Mouse (Mus musculus): ENCODE data around the gene Gnb3. TPM values are rescaled to one million over a fixed set of nuclear protein-coding genes. Genes with fewer than 3 reads are reported as not detected.
A peak's percentile ranks its signal among the peaks of the same experiment; 100 is the strongest.

Gene Gnb3
- polyA plus RNA-seq (2017; shearing (Covaris generic)): under 1 TPM in 2 of 3 experiments, not detected in 1; 0.44 to 0.48 TPM

- no peak for ATAC-seq
Measured at GRCm38 (mm10) chr6:124840241-124841167, at the start of gene Gnb3. Gnb3 (minus strand) TSS chr6:124840275.

GRCm38 (mm10) chr6:124888555-124889125, 48.6 kb upstream of the Gnb3 start:
- ATAC-seq: no peak

DNA sequence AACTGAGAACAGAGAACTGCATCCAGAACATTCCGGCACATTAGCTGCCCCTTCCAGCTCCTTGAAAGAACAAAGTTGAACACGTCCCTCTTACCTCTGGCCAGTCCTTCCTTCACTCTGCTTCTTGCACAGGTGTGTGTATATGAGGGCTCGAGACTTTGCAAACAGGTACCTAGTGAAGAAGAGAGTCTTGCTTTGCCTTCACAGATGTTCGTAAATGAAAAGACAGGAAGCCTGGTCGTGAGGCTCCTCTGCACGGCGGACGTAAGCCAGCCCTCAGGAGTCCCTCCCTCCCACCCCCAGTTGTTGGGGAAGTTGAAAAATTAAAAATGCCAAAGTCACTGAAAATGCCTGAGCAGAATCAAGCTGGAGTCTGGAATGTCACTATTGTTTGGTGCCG, 47.9 kb upstream of the Gnb3 start, which contains the start of gene Cd4:
Gene Cd4 (minus strand): TSS at position 236 of the 400 bp plus-strand sequence.
- peak; percentile 26 for ATAC-seq

- ATAC-seq: peak; percentile 10
Measured at GRCm38 (mm10) chr6:124885956-124886381, 45.9 kb upstream of the Gnb3 start.

GRCm38 (mm10) chr6:124884714-124885500, 44.8 kb upstream of the Gnb3 start:
- ATAC-seq: peak; percentile 94

DNA sequence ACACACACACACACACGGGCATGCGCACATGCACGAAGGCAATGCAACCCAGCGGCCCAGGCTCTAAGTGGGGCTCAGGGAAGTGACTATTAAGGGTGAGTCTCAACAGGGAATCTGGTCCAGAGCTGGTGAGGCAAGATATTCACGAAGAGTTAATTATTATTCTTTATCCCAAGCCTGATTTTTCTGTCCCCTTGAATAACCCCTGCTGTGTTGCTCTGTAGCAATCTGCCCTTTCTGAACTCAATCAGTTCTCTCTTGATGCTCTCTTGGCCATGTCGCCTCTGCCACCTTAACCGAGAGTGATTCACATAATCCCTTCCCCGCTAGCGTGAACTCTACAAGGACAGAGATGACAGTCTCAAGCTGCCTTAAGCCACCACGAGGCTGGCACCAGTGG, 43.3 kb upstream of the Gnb3 start:
- ATAC-seq: no peak

DNA sequence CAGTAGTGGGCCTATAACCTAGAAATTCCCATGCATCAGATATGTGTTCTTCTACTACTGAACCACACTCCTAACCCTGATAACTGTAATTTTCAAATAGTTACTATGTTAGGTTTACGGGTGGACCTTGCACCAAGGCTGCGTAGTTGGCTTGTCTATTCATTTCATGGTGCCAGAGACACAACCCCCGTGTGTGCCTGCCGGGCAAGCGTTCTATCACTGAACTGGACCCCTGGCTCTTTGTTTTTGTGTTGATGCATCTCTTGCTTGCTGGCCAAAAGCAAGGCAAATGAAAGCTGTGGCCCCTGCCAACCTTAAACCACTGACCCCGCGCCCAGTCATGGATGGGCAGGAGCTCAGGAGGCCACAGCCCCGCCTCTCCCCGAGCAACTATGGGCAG, 41.7 kb upstream of the Gnb3 start:
- ATAC-seq: no peak

DNA sequence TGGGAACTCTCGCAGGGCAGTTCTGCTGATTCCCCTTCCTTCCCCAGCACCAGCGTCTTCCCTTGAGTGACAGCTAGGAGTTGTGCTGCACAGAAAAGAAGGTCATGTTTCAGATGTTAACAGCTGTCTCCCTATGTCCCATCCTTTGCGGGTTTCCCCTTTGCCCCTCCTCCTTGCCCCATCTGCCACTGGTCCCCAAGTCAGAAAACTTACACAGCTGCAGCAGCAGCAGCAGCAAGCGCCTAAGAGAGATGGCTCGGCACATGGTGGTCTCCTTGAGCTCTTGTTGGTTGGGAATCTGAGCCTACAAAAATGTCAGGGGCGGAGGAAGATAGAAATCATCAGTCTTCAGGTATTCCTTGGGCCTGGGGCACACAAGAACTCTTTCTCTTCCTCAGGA, 39.3 kb upstream of the Gnb3 start:
- ATAC-seq: no peak

GRCm38 (mm10) chr6:124874348-124874747, 34.3 kb upstream of the Gnb3 start:
- no peak for ATAC-seq

DNA sequence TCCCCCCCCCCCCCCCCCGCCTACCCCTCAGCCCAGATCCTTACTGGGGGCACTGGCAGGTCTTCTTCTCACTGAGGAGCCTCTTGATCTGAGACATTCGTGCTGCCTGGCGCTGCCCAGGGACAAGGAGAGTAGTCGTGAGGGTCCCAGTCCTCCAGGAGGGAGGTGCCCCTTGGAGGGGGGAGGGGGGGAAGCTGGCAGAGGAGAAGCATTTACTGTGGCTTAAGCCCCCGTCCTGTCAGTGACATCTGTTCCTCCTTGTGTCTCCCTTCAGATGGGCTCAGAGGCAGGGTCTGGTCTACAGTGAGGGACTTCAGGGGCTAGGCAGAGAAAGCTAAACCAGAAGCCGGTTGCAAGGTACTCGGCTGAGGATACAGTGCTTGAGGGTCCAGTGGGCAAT, 26.5 kb upstream of the Gnb3 start:
- no peak for ATAC-seq

DNA sequence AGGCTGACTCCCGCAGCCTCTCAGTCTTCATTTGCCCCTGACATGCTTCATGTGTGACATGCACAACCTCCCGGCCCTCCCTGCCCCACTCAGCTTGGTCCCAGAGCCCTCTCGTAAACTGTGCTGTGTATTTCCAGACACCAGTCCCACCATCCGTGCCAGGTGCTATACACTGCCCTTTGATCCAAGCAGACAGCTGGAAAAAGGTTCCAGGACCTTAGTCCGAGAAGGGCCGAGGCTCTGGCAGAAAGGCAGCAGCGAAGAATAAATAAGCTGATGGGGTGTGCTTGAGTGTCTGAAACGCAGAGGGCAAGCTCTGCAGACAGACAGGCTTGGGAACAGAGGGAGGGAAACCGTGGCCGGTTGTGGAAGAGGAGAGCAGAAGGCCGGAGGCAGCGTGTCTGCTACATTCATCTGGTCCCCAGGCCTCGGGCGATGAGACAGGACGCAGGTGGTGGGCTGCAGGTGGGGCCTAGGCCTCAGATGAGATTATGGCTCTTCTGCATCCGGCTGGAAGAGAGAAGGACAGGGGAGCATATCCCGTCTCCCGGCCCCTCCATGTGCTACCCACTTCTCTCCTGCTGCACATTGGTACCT, 25.8 kb upstream of the Gnb3 start:
- ATAC-seq: no peak

- ATAC-seq: peak; percentile 60
Measured at GRCm38 (mm10) chr6:124863658-124864298, 23.7 kb upstream of the Gnb3 start, which contains the start of gene Gpr162. Gpr162 (minus strand) TSS chr6:124863983.

GRCm38 (mm10) chr6:124863125-124863657, 23.1 kb upstream of the Gnb3 start:
- no peak for ATAC-seq

DNA sequence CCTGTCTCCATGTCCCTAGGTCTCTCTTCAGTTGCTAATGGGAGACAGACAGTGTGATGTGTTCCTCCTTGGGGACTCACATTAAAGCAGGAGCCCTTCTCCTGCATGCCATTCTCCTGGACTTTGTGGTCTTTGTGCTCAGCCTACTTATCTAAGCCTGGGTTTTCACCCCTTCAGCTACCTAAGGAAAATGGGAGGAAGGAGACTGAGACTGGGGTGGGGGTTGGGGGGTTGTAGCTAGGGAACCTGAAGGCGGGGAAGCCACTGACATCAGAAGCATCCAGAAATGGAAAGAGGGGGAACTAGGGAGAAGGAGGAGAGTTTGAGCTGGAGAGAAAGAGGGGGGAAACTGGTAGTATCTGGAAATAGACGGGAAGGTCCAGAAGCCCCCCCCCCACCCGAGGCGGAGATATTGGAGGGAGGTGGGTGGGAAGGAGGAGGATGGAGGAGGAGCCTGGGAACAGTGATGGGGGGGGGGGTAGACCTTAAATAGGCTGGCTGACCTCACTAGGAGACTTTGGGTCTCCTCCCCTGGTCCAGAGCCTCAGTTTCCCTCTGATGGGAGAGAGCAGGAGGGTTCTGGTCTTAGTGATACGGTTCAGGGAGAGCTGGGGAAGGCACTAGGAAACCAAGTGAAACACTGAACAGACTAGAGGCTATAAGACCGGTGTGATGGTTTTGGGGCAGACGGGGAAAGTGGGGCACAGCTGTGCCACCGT, 22.5 kb upstream of the Gnb3 start:
- ATAC-seq: no peak

DNA sequence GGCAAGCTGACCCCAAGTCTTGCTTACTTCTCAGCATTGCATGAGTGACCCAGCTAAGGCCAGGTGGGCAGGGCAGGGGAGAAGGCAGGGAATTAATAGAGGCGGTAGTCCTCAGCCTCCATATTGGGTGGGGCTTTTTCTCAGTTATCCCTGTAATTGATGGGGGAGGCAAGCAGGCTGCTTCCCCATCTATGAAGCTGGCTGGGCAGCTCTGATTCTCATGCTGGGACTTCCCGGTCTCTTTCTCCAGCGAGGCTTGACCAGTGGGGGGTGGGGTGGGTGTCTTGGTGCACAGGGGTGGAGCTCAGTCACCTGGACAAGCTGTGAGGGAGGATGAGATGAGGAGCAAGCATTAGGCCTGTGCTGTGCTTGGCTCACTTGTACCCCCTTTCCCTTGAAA, 21.7 kb upstream of the Gnb3 start:
- no peak for ATAC-seq

- no peak for ATAC-seq
Measured at GRCm38 (mm10) chr6:124861266-124861665, 21.2 kb upstream of the Gnb3 start.

DNA sequence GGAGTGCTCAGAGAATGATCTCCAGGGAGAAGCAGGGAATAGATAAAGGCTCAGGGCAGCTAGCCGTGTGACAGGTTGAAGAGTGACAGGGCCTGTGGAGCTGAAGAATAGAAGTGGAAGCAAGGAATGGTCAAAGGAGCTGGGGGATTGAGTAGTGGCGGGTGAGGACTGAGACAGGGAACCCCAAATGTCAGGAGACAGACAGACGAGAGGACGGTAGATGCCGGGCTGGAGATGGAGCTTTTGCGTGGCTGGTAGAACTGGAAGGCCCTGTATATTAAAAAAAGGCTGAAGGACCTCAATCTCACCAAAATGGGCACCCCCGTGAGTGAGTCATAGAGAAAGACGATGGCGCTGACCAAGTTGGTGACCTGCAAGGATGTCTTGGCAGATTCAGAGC, 20.4 kb upstream of the Gnb3 start:
- ATAC-seq: no peak

DNA sequence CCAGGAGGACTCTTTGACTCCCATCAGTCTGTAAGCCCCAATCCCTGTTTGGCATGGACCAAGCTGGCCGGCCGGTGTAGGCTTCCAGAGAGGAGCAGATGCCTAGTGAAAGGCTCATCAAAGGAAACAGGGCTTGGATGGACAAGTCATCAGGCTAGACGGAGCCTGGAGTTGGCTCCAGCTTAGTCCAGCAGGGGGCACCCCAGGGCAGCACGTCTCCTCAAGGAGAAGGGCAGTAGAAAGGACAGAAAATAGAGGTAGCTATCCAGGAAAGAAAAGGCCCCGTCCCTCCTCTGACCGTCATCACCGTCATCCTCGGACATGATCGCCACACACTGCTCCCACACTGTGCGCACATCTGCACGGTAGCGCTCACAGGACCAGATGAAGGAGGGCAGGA, 19.6 kb upstream of the Gnb3 start:
- ATAC-seq: peak; percentile 33

DNA sequence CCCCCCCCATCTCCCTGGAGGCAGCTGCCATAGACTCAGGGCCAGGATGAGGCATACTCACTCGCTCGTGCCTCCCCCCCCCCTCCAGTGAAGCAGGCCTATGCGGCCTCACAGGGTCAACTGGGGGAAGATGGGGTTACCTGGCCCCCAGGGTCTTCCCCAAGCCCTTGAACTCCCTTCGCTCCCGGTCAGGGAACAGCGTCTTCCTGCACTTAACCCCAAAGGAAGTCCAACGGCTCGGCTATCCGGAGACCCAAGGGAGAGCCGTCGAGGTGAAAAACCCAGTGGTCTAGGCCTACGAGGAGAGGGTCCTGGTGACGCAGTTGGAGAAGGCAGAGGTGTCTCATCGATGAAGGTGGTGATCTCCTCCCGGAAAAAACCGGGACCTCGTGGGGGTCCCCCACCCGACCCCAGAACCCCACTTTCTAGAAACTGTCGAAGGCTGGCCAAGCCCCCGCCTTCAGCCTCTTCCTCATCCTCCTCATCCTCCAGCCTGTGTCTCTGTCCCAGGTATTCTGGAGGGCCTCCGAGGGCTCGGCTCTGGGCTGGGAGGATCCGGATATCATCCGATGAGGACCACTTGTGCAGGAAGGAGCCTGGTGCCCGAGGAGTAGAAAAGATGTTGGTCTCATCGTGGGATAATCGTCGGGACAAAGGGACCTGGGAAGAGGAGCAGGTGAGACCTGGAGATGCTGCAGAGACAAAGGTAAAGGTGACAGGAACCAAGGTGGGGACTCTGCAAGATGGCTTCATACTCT, 18.7 kb upstream of the Gnb3 start:
- ATAC-seq: no peak

DNA sequence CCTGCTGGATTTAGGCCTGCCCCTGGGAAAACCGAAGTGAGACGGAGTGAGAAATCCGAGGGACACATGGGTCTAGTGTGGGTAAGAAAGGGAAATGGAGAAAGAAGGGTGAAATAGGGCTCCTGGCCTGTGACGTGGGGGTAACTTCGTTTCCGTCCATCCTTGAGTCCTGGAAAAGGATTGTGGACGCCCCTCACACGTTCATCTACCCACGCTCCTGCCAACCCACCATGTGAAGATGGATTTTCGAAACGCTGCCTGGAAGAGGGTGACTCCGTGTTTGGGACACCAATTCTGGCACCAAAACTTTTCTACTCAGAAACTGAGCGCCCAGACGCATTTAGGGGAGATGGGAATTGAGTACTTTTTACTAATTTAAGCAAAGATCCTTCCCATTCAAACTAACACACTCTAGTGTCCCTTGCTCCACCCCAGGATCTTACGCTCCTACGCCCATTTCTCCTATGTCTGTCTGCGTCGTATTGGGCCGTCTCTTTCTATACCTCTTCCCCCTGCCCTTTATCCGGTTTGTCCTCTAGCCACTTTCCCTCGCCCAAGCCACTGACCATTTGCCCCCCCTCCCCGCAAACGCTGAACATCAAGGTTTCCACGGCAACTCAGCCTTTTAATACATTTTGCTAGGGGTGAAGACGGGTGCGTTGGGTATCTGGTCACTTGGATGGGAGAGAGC, 17.9 kb upstream of the Gnb3 start:
- ATAC-seq: no peak
